Mouse (Mus musculus): ENCODE results near the gene Sec11a.

DNA sequence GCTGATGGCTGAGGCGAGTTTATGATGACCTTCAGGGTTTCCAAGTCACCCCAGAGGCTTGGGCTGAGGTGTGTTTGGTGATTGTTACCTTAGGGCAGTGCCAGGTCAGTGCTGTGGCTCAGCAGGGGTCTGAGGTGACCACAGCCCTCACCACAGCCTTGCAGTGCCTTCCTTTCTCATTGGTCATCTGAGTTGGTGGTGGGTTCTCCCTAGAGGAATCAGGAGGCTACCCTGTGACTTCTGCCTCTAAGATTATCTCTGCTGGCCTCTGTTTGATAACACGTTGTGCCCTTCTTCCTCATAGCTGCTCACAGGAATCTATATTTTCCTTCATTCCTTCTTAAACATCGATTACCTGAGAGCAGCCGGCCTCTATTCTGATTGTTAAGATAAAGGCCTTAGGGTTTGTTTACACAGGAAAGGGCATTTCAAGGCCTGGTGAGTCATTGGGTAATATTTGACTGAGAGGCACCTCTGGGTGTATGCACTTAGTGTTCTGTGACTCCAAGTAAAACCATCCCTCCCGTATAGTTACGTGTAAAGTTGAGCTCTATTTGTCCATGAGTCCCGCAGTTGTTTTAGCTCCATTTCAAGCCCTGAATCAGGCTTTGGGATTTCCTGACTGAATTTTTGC lies 80.9 kb downstream of the Sec11a start:
- TF ChIP-seq CTCF (IDR thresholded peaks at IDR 0.05; ENCODE audit: low read depth, low read length) (no peak), TAL1 (conservative IDR thresholded peaks at IDR 0.05; ENCODE audit: low read depth, low read length) (no peak), GATA1 (IDR thresholded peaks at IDR 0.05; ENCODE audit: borderline replicate concordance, low read length) (no peak), POLR2AphosphoS5 (IDR thresholded peaks at IDR 0.05; ENCODE audit: insufficient replicate concordance, low read depth, low read length) (no peak)

All from G1E (cell line).